Mouse (Mus musculus): ENCODE measurements around the gene Dmbt1. TPM values are rescaled to one million over a fixed set of nuclear protein-coding genes. Genes with fewer than 3 reads are reported as not detected.
"Not testable (repeated sequence)": the region's sequence is repeated elsewhere in the genome, so short reads cannot be mapped to it uniquely, and the experiment has no call there.

Gene Dmbt1
- not detected for total RNA-seq (2021)

DNA sequence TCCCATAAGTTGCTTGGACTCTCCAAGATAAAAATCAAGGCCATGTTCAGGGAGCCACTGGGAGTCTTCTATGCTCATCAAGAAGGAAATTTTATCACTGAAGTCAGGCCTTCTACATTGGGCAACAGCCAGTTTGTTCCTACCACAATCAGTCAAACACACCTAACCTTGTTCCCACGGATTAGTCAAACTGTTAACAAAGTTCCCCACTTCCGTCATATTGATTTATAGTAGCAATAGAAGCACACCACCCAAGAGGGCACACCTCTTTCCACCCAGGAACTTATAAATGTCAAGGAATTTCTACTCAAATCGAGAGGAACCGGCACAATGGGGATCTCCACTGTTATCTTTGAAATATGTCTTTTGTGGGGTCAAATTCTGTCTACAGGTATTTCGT lies at the start of gene Dmbt1:
Dmbt1 (plus strand) TSS at position 299 of the 400 bp plus-strand sequence.
- no peak for DNase-seq

- DNase-seq: no peak
Observed at GRCm38 (mm10) chr7:130982371-130982770, 49.5 kb upstream of the Dmbt1 start.

DNA sequence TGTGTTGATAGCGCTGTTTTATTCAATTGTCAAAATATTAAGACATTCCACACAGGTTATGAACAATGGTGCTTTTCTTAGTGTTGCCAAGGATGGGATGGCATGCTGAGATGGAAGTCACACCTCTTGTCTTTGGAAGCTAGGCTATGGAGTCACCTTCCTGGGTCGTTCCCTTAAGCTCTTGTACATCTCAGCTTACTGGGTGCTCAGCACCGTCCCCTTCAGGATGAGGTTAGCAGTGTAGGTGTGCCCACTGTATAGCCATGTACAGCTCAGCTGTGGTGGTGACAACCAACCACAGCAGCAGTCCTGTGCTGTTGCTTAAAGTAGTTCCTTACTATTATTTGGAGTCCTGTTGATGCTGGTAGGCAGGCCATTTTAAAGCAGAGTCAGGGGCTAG lies 49.0 kb upstream of the Dmbt1 start:
- no peak for DNase-seq

GRCm38 (mm10) chr7:130984294-130984693 lies 47.6 kb upstream of the Dmbt1 start:
- DNase-seq: no peak

DNA sequence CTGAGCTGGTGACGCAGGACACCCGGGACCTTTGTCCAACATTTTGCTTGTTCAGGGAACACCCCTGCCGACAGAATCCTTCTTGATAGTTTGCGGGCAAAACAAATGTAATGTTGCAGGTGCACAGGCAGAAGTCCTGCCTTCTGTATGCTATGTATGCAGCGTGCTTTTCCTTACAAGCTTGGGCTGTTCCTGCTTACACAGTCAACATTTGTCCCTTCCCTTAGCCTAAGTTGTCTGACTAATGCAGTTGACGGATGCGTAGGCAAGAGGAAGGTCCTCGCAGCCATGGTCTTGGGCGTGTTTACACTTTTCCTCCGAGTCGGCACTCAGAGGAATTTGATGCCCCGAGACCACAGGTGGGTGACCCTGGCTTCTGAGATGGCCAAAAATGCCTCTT lies 46.7 kb upstream of the Dmbt1 start:
- DNase-seq: no peak

DNA sequence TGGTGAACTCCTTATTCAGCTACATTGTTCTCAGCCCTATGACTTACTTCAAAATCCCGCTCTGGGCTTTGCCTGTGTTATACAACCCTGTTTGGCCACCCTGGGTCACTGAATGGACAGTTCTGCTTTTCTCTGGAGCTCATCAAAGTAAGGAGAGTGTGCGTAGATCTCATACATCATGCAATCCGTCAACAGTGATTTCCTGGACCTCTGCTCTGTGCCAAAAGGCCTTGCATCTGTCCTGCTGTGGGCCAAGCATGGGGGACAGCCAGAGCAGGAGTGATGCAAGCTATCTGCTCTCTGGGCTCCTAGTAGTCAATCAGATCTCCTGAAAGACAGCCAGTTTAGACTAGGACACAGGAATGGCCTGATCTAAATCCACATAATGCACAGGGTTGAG lies 46.1 kb upstream of the Dmbt1 start:
- no peak for DNase-seq

- DNase-seq: no peak
Observed at GRCm38 (mm10) chr7:130988146-130988545, 43.7 kb upstream of the Dmbt1 start.

DNA sequence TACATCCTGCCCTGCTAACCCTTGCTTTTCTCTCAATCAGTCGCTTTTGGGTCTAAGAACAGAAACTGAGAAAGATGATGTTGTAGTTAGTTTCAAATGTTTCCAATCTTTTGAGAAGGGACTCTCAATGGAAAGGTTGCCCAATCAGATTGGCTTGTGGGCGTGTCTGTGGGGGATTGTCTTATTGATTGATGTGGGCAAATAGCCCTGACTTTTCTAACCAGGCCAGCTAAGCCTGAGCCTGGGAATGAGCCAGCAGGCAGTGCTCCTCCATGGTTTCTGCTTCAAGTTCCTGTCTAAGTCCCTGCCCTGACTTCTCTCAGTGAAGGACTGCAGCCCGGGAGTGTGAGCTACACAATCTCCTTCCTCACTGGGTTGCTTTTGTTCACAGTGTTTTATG lies 42.5 kb upstream of the Dmbt1 start:
- DNase-seq: no peak

GRCm38 (mm10) chr7:130991174-130991789 lies 40.6 kb upstream of the Dmbt1 start:
- no peak for DNase-seq

DNA sequence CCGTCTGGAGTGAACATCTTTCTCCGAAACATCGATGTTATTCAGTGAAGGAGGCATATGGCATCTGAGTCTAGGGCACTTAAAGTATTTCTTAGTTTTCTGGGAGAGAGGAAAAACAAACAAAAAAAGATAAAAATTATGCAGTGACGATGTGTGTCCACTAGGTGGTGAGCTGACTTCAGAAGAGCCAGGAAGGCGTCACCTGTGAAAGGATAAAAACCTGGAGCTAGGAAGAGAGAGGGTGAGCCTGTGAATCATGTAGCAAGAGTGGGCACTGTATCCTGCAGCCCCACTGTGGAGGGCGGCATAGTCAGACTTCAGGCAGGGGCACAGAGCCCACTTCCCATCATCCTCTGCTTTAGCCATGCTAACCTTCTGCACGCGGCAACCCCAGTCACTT lies 37.9 kb upstream of the Dmbt1 start:
- DNase-seq: no peak

- no peak for DNase-seq
Observed at GRCm38 (mm10) chr7:131001976-131002726, 29.7 kb upstream of the Dmbt1 start.

- DNase-seq: no peak
Observed at GRCm38 (mm10) chr7:131004071-131004470, 27.8 kb upstream of the Dmbt1 start.

DNA sequence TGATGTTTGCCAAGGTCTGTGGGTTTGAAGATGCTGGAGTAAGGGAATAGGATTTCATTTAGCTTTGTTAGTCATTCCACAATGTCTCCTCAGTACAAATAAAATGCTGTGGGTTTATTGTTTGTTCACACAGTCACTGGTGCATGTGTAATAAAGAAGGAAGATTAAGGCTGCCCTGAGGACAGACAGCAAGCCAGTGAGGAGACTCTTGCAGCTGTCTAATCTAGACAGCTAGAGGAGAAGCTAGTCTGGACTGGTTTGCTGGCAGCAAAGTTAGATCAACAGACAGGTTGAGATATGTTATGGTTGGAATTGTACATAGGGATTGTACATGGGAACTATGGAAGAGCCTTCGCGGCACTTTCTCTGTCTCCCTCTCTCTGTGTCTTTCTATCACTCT lies 24.6 kb upstream of the Dmbt1 start:
- DNase-seq: no peak

DNA sequence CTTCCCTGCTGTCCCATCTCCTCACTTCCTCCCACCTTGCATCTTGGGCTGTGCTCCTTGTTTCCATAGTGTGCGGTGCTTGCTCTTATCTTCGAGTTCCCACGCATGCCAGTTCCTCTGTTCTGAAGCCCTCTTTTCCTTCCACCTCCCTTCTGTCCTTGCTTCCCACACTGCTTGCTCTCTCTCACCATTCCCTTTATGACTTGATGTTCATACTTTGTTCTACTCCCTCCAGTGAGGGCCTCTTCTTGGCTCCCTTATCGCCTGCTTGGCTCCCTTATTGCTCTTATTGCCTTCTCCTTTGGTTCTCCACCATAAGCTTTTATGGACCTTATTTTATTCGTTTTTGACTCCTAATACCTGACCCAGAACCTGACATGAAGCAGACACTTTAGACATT lies 22.7 kb upstream of the Dmbt1 start:
- no peak for DNase-seq

DNA sequence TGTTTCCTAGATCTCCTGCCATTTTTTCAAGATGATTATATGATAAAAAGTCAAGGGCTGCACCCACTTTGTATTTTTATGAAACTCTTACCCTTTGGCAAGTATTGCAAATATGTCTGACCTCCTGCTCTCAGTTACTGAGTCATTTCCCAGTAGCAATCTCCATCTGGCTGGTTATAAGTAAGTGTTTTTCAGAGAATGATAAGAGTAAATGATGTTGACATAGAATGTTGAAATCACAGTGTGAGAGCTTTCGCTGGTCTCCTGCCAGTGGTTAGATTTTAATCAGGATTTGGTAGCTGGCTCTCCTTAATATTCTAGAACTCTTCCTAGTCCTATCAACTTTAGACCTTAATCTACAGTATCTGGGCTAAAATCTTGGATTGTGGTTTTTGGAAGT lies 20.0 kb upstream of the Dmbt1 start:
- DNase-seq: no peak

DNA sequence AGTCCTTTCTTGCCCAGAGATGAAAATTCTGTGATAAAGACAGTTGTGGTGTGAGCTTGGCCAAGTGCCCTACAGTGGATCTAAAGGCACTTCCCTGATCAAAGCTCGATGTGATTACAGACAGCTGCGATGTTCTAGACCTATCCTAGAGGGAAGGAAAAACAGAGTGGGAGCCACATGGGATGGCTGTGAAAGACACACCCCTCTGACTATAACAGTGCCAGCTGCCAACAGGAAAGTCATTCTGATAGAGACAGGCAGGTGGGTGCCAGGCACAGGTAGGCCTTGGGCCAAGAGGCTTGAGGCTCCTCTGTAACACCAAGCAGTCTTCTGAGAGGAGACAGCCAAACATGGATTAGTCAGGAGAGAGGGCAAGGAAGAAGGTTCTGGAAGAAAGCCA lies 12.7 kb upstream of the Dmbt1 start:
- no peak for DNase-seq

- DNase-seq: no peak
Observed at GRCm38 (mm10) chr7:131024807-131025206, 7.0 kb upstream of the Dmbt1 start.

GRCm38 (mm10) chr7:131027557-131027956 lies 4.3 kb upstream of the Dmbt1 start:
- no peak for DNase-seq

DNA sequence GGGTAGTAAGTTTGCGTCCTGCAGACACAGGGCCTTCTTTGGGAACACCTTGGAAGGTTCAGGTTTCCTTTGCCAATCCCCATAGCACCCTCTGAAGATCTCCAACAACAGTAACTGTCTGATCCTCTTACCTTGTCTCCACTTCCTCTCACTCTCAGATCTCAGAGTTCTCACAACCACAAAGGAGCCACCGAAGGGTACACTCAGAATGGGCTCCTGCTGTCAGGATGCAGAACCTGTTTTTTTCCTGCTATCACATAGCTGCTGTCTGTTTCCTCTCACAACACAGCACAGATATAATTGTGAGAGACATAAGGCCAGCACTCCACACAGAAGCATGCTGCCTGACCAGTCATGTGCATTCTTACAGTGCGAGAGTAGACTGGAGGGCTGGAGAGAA lies 4.5 kb downstream of the Dmbt1 start:
- DNase-seq: no peak

DNA sequence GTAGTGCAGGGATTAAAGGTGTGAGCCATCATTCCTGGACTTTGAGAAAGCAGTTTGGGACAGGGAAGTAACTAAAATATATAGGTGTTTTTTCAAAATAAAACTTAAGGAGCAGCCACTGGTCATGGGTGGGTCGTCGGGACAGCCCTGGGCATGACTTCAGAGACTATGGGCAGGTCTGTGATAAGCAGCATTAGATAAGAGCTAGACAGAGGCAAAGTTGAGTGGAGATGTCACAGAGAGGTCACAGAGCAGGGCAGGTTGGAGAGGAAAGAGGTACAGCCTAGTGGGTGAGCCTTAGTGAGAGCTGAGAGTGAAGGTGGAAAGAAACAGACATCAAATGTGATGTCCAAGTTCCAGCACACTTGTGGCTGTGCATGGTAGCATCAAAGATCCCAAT lies 5.2 kb downstream of the Dmbt1 start:
- DNase-seq: no peak

DNA sequence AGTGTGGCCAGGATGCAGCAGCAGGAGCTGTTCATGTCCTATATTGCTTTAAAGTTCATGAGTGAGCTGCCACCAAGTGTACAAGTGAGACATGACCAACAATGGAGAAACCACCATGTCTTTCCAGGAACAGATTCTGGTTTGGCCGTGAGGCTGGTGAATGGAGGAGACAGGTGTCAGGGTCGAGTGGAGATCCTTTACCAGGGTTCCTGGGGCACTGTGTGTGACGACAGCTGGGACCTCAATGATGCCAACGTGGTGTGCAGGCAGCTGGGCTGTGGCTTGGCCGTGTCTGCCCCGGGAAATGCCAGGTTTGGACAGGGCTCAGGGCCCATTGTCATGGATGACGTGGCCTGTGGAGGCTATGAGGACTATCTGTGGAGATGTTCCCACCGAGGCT lies 8.9 kb downstream of the Dmbt1 start:
- not testable (repeated sequence) for DNase-seq

- DNase-seq: no peak
Observed at GRCm38 (mm10) chr7:131042657-131043056, 10.8 kb downstream of the Dmbt1 start.

GRCm38 (mm10) chr7:131045258-131045835 lies 13.5 kb downstream of the Dmbt1 start:
- DNase-seq: not testable (repeated sequence)

GRCm38 (mm10) chr7:131049829-131050228 lies 18.0 kb downstream of the Dmbt1 start:
- not testable (repeated sequence) for DNase-seq

Data from layer of hippocampus, postnatal 36 days (tissue).